Mouse (Mus musculus): ENCODE measurements at regions not wholly inside any gene's neighbourhood (a gene's known extent, or its start where the extent isn't known, plus 50 kb on each side); places are given as distances from the start of the nearest gene placed in this dataset.
A peak's percentile ranks its signal among the peaks of the same experiment; 100 is the strongest.

GRCm38 (mm10) chr9:93969691-93970284 is 568.1 kb downstream of the 1190002N15Rik start:
- WGBS = 70% methylated on average over 6 of the region's 6 CpGs
- Histone ChIP-seq H3K36me3 (ENCODE audit: insufficient read depth) (no peaks in the 10 kb centered on the region), H3K9ac (no peak overlapping the region), H3K4me3 (ENCODE audit: low read depth, low read length) (no peak overlapping the region), H3K27ac (ENCODE audit: low read depth) (no peak overlapping the region), H3K4me1 (ENCODE audit: insufficient read depth) (no peaks in the 10 kb centered on the region), H3K27me3 (ENCODE audit: insufficient read depth, low read length) (no peaks in the 10 kb centered on the region), H3K4me2 (no peak overlapping the region), H3K9me3 (ENCODE audit: low read depth, low read length) (no peaks in the 10 kb centered on the region)
- no peak for TF ChIP-seq CTCF (IDR thresholded peaks at IDR 0.05; ENCODE audit: low read depth)
- DNase-seq (no peak), ATAC-seq (ENCODE audit: insufficient read depth) (no peak)

- no peak for TF ChIP-seq CTCF (IDR thresholded peaks at IDR 0.05; ENCODE audit: low read depth)
- no peaks in the 10 kb centered on the region for H3K27me3 ChIP-seq (ENCODE audit: insufficient read depth, low read length)
- no peak overlapping the region for H3K27ac ChIP-seq (ENCODE audit: low read depth)
- WGBS = 88% methylated on average over 5 of the region's 5 CpGs
- no peak for ATAC-seq (ENCODE audit: insufficient read depth)
- H3K4me1 ChIP-seq (ENCODE audit: insufficient read depth) = no peaks in the 10 kb centered on the region
- H3K36me3 ChIP-seq (ENCODE audit: insufficient read depth) = no peaks in the 10 kb centered on the region
- H3K4me2 ChIP-seq = no peak overlapping the region
- no peaks in the 10 kb centered on the region for H3K9me3 ChIP-seq (ENCODE audit: low read depth, low read length)
- DNase-seq = no peak
- no peak overlapping the region for H3K4me3 ChIP-seq (ENCODE audit: low read depth, low read length)
- no peak overlapping the region for H3K9ac ChIP-seq
These were observed 568.8 kb downstream of the 1190002N15Rik start for GRCm38 (mm10) chr9:93969118-93969517.

DNA sequence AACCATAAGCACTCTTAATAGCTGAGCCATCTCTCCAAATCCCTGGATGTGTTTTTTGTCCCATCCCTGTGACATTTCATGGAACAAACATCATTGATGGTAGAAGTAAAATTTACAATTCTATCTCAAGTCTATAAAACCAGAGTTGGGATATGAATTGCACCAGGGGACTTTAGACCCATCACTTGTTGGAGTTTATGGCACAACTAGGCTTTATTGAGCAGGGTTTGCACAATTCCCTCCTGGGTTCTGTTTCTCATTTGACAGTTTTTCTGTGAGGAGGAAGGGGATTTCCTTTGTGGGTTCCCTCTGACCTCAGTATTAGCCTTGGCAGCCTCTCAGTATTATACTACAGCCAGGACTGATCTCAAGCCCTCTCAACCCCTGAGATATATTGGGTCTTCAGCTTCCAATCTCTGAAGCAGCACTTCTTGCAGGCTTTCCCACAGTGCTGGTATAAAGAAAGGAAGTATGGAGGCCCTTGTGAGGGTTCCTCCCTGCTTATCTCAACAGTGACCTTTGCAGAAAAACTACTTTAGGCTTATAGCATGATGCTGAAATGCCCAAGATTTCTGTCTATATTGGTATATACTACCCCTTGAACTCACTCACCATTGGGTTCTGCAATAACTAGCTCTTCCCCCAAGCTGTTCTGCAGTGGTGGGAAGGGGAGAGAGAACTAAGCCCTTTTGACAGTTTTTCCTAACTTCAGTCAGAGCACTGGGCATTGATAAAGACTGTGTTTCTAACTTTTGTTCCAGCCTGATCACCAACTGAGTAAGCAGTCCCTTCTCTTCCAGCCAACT is 582.4 kb downstream of the 1190002N15Rik start:
- no peaks in the 10 kb centered on the region for H3K9me3 ChIP-seq (ENCODE audit: low read depth, low read length)
- H3K4me2 ChIP-seq = no peak overlapping the region
- DNase-seq (no peak), ATAC-seq (ENCODE audit: insufficient read depth) (no peak)
- no peak for TF ChIP-seq CTCF (IDR thresholded peaks at IDR 0.05; ENCODE audit: low read depth)
- no peak overlapping the region for H3K9ac ChIP-seq
- H3K27ac ChIP-seq (ENCODE audit: low read depth) = no peak overlapping the region
- H3K4me1 ChIP-seq (ENCODE audit: insufficient read depth) = no peaks in the 10 kb centered on the region
- no peaks in the 10 kb centered on the region for H3K36me3 ChIP-seq (ENCODE audit: insufficient read depth)
- no peak overlapping the region for H3K4me3 ChIP-seq (ENCODE audit: low read depth, low read length)
- H3K27me3 ChIP-seq (ENCODE audit: insufficient read depth, low read length) = no peaks in the 10 kb centered on the region

DNA sequence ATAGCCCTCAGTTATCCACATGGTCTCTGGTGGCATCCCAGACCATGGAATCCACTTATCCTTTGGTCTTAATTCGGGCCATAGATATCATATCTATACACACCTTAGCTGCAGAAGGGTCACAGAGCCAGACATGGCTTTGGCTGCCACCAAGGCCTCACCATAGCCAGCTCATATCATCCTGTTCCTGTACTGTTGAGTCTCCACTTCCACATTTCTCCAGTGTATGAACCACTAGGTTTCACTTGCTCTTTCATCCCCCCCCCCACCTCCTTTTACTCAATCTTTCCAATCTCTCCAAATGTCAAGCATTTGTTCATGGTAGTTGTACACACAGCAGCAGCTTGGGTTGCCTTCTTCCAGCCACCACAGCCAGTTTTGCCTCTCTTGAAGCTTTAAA is 589.2 kb downstream of the 1190002N15Rik start:
- no peaks in the 10 kb centered on the region for H3K4me1 ChIP-seq (ENCODE audit: insufficient read depth)
- no peaks in the 10 kb centered on the region for H3K27me3 ChIP-seq (ENCODE audit: insufficient read depth, low read length)
- H3K27ac ChIP-seq (ENCODE audit: low read depth) = no peak overlapping the region
- no peak for DNase-seq
- H3K9me3 ChIP-seq (ENCODE audit: low read depth, low read length) = no peaks in the 10 kb centered on the region
- H3K36me3 ChIP-seq (ENCODE audit: insufficient read depth) = no peaks in the 10 kb centered on the region
- H3K4me2 ChIP-seq = no peak overlapping the region
- no peak overlapping the region for H3K9ac ChIP-seq
- H3K4me3 ChIP-seq (ENCODE audit: low read depth, low read length) = no peak overlapping the region
- WGBS = 78% methylated on average over 1 of the region's 1 CpGs
- TF ChIP-seq CTCF (IDR thresholded peaks at IDR 0.05; ENCODE audit: low read depth) = no peak
- no peak for ATAC-seq (ENCODE audit: insufficient read depth)

DNA sequence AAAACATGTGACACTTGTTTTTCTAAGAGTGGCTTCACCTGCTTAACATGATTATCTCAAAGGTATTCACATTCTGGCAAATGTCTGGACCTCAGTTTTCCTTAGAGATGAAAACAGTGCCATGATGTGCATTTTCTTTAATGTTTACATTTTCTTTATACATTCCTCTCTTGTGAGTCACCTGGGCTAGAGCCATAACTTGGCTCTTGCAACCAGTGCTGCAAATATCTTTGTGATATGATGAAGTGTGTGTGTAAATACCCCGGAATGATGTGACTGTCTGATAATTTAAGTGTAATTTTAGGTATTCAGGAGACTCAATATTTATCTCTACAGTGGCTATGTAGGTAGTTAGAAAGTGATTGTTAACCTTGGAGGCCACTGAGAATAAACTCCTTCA is 590.8 kb downstream of the 1190002N15Rik start:
- ATAC-seq (ENCODE audit: insufficient read depth) = no peak
- no peaks in the 10 kb centered on the region for H3K27me3 ChIP-seq (ENCODE audit: insufficient read depth, low read length)
- no peak for TF ChIP-seq CTCF (IDR thresholded peaks at IDR 0.05; ENCODE audit: low read depth)
- H3K27ac ChIP-seq (ENCODE audit: low read depth) = no peak overlapping the region
- no peak overlapping the region for H3K4me2 ChIP-seq
- no peak overlapping the region for H3K4me3 ChIP-seq (ENCODE audit: low read depth, low read length)
- no peaks in the 10 kb centered on the region for H3K36me3 ChIP-seq (ENCODE audit: insufficient read depth)
- no peaks in the 10 kb centered on the region for H3K4me1 ChIP-seq (ENCODE audit: insufficient read depth)
- H3K9ac ChIP-seq = no peak overlapping the region
- peak; percentile 8 for DNase-seq
- WGBS = 60% methylated on average over 1 of the region's 1 CpGs
- no peaks in the 10 kb centered on the region for H3K9me3 ChIP-seq (ENCODE audit: low read depth, low read length)

DNA sequence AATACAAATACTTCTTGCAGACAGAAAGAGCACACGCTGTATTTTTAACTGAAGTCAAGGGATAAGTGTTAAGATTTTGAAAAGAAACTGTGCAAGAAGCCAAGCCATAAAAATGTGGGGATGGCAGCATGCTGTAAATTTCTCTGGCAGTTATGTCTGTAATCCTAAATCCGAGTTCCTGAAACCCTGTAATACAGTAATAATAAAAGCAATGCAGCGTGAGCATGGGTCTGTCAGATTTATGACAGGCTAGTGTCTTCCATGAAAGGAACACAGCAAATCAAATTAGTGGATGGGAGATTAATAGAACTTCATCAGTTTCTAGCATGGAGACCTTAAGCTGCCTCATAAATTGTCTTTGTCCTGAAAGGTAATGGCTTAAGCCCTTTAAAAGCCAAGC is 597.7 kb downstream of the 1190002N15Rik start:
- H3K4me2 ChIP-seq = no peak overlapping the region
- no peak overlapping the region for H3K9ac ChIP-seq
- no peak overlapping the region for H3K27ac ChIP-seq (ENCODE audit: low read depth)
- no peaks in the 10 kb centered on the region for H3K36me3 ChIP-seq (ENCODE audit: insufficient read depth)
- no peak for TF ChIP-seq CTCF (IDR thresholded peaks at IDR 0.05; ENCODE audit: low read depth)
- H3K9me3 ChIP-seq (ENCODE audit: low read depth, low read length) = no peaks in the 10 kb centered on the region
- 70% methylated on average over 3 of the region's 3 CpGs for WGBS
- no peak overlapping the region for H3K4me3 ChIP-seq (ENCODE audit: low read depth, low read length)
- no peak for DNase-seq
- ATAC-seq (ENCODE audit: insufficient read depth) = no peak
- H3K4me1 ChIP-seq (ENCODE audit: insufficient read depth) = no peaks in the 10 kb centered on the region
- no peaks in the 10 kb centered on the region for H3K27me3 ChIP-seq (ENCODE audit: insufficient read depth, low read length)

GRCm38 (mm10) chr9:93930684-93931083 is 607.2 kb downstream of the 1190002N15Rik start:
- no peak overlapping the region for H3K4me3 ChIP-seq (ENCODE audit: low read depth, low read length)
- H3K4me2 ChIP-seq = no peak overlapping the region
- DNase-seq (no peak), ATAC-seq (ENCODE audit: insufficient read depth) (no peak)
- H3K4me1 ChIP-seq (ENCODE audit: insufficient read depth) = no peaks in the 10 kb centered on the region
- H3K27ac ChIP-seq (ENCODE audit: low read depth) = no peak overlapping the region
- H3K27me3 ChIP-seq (ENCODE audit: insufficient read depth, low read length) = no peaks in the 10 kb centered on the region
- WGBS = 73% methylated on average over 2 of the region's 2 CpGs
- no peaks in the 10 kb centered on the region; the same call in 1 of the 2 replicates for H3K9me3 ChIP-seq (ENCODE audit: low read depth, low read length)
- no peak overlapping the region for H3K9ac ChIP-seq
- no peaks in the 10 kb centered on the region for H3K36me3 ChIP-seq (ENCODE audit: insufficient read depth)
- no peak for TF ChIP-seq CTCF (IDR thresholded peaks at IDR 0.05; ENCODE audit: low read depth)
